Mouse (Mus musculus) liver, embryonic 14.5 days (tissue): ENCODE data around the gene A1cf.

ENCODE experiments used
- CTCF ChIP-seq: IDR thresholded peaks from 2 replicates; pipeline ENCODE4 v1.5.1; 2016; ENCODE audit warnings: antibody characterized with exemption, low read depth, control low read depth
- EP300 ChIP-seq: IDR thresholded peaks from 2 replicates; pipeline ENCODE4 v1.6.1; 2016; ENCODE audit warnings: antibody characterized with exemption, low read depth

DNA sequence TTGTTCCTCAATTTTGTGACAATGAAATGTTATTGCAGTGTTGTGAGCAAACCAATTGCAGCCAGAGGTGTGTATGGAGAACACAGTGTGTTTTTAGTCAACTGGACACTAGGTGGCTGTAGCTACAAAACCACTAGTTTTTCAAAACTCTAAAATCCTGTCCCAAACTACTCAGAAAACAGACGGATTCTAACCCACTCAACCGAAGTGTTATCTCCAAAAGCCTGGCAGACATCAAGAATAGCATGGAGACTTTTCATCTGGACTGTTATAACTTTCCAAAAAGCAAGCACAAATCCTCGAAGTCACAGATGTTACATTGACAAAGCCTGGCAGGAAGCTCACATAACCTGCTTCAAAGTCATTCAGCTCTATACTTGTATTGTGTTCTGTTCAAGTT lies 6.7 kb upstream of the A1cf start:
- TF ChIP-seq CTCF (no peak), EP300 (no peak)
